Mouse (Mus musculus) stomach, postnatal 0 days (tissue): Measurements from ENCODE around the gene C9orf72.

Source experiments
- CTCF ChIP-seq: IDR thresholded peaks from 2 replicates; pipeline ENCODE4 v1.5.1; 2016; ENCODE audit warnings: antibody characterized with exemption, low read depth, mild to moderate bottlenecking, moderate library complexity
- EP300 ChIP-seq: optimal IDR thresholded peaks from 2 replicates; pipeline ENCODE3; 2016; ENCODE audit warnings: antibody characterized with exemption

- no peak for TF ChIP-seq CTCF
- no peak for TF ChIP-seq EP300
Measured at GRCm38 (mm10) chr4:35172471-35172870, 53.5 kb downstream of the C9orf72 start.
